Mouse (Mus musculus): ENCODE results near the gene Haus2.

- TF ChIP-seq CTCF (IDR thresholded peaks at IDR 0.05; ENCODE audit: low read depth) (no peak), EP300 (IDR thresholded peaks at IDR 0.05; ENCODE audit: low read depth) (no peak)
Measured at GRCm38 (mm10) chr2:120630246-120630645, 21.1 kb downstream of the Haus2 start.

Measured in liver, embryonic 14.5 days (tissue).